Mouse (Mus musculus): ENCODE results near the gene Pptc7. TPM values are rescaled to one million over a fixed set of nuclear protein-coding genes. Genes with fewer than 3 reads are reported as not detected.

Pptc7 gene
- polyA plus RNA-seq, 1 experiment from 2014 or later: 9.5 TPM

DNA sequence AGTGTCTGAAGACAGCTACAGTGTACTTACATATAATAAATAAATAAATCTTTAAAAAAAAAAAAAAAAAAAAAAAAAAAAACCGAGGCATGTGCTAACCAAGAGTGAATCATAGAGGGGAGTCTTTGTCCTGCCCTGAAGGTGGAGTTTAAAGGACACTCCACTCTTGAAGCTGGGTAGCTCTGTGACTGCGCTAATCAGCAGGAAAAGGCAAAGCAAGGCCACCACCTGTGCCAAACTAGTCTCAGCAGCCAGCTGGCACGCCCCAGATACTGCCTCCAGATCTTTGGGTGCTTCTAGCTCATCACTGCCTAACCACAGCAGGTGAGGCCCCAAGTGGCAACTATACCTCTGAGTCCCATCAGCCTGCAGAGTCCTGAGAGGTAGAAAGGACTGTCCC lies 50.5 kb downstream of the Pptc7 start:
- Histone ChIP-seq H3K9ac (no peak overlapping the region), H3K4me1 (ENCODE audit: insufficient read depth) (no peaks in the 10 kb centered on the region), H3K4me2 (no peak overlapping the region), H3K9me3 (ENCODE audit: low read depth, low read length) (no peaks in the 10 kb centered on the region), H3K4me3 (ENCODE audit: low read depth, low read length) (no peak overlapping the region), H3K27me3 (ENCODE audit: insufficient read depth, low read length) (no peaks in the 10 kb centered on the region), H3K27ac (ENCODE audit: low read depth) (no peak overlapping the region), H3K36me3 (ENCODE audit: insufficient read depth) (no peaks in the 10 kb centered on the region)
- TF ChIP-seq CTCF (IDR thresholded peaks at IDR 0.05; ENCODE audit: low read depth): no peak
- 66% methylated on average over 3 of the region's 3 CpGs for WGBS
- no peak for DNase-seq
- no peak for ATAC-seq (ENCODE audit: insufficient read depth)

DNA sequence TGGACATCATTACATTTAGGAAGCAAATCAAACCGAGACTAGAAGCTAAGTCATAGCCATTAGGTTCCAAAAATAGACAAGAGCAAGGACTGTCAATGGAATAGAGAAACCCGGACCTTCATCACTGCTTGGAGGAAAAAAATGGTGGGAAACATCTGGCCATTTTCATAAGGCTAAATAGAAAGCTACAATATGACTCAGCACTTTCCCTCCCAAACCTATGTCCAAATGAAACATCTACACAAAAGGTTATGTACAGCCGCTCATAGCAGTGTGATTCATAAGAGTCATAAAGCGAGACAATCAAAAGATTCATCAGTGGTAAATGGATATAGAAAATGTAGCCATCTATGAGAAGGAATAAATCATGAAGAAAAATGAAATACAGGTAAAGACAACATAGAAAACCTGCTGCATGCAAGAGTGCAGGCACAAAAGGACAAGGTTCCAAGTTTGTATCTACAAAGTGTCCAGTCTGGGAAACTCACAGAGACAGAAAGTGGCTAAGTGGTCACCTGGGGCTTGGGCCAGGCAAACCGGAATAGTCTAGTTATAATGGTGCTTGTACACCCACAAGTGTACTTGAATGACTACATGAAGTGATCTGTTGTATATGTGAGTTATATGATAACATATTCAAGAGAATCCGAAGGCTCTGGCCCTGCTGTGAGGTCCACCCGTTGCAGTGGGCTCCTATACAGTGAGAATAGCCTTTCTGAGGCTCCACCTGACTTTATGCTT lies 52.6 kb downstream of the Pptc7 start:
- TF ChIP-seq CTCF (IDR thresholded peaks at IDR 0.05; ENCODE audit: low read depth): no peak
- Histone ChIP-seq H3K27me3 (ENCODE audit: insufficient read depth, low read length) (no peaks in the 10 kb centered on the region), H3K4me3 (ENCODE audit: low read depth, low read length) (no peak overlapping the region), H3K9me3 (ENCODE audit: low read depth, low read length) (no peaks in the 10 kb centered on the region), H3K27ac (ENCODE audit: low read depth) (no peak overlapping the region), H3K9ac (no peak overlapping the region), H3K4me1 (ENCODE audit: insufficient read depth) (no peaks in the 10 kb centered on the region), H3K4me2 (no peak overlapping the region), H3K36me3 (ENCODE audit: insufficient read depth) (no peaks in the 10 kb centered on the region)
- DNase-seq (no peak), ATAC-seq (ENCODE audit: insufficient read depth) (no peak)
- 79% methylated on average over 7 of the region's 7 CpGs for WGBS

DNA sequence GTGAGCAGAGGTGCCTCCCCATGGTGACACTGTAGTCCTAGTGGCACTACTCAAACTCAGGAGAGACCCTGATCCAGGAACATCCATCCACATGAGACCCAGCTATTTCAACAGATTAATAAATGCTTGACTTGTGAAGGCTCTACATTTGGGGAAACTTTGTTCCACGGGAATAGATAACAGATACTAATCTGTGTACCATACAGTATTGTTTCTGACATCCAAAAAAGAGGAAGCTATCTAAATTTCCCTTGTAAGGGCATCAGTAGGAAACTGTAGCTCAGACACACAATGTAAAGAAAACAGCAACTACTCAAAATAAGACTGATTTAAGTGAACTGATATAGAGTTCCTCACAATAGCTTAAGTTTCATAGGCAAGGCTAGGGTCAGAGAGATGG lies 58.7 kb downstream of the Pptc7 start:
- 63% methylated on average over 1 of the region's 1 CpGs for WGBS
- no peaks in the 10 kb centered on the region for H3K36me3 ChIP-seq (ENCODE audit: insufficient read depth)
- no peak for DNase-seq
- H3K4me1 ChIP-seq (ENCODE audit: insufficient read depth): no peaks in the 10 kb centered on the region
- H3K27ac ChIP-seq (ENCODE audit: low read depth): no peak overlapping the region
- no peaks in the 10 kb centered on the region for H3K27me3 ChIP-seq (ENCODE audit: insufficient read depth, low read length)
- no peak overlapping the region for H3K9ac ChIP-seq
- H3K4me2 ChIP-seq: no peak overlapping the region
- 0 out of 2 replicates have a peak, but pooled peaks cover 5% of the 10 kb centered on the region for H3K9me3 ChIP-seq (ENCODE audit: low read depth, low read length)
- no peak for ATAC-seq (ENCODE audit: insufficient read depth)
- no peak overlapping the region for H3K4me3 ChIP-seq (ENCODE audit: low read depth, low read length)
- no peak for TF ChIP-seq CTCF (IDR thresholded peaks at IDR 0.05; ENCODE audit: low read depth)

DNA sequence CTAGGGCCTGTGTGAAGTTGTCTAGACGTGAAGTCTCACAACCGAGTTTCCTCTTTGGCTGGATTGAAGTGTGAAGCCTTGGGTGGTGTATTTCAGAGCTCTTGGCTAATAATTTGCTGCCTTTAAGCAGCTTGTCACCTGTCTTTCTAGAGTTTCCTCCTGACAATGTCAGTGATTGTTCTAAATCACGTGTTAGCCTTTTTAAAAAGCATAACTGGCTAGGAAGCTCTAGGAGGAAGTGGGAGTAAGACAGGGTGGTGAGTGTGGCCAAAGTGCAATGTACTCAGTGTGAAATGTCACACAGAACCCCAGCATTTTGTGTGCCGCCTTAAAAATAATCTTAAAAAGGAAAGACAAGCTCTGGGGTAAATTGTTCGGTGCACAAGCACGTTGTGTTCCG lies 59.6 kb downstream of the Pptc7 start:
- Histone ChIP-seq H3K27ac (ENCODE audit: low read depth) (no peak overlapping the region), H3K27me3 (ENCODE audit: insufficient read depth, low read length) (no peaks in the 10 kb centered on the region), H3K4me1 (ENCODE audit: insufficient read depth) (no peaks in the 10 kb centered on the region), H3K9me3 (ENCODE audit: low read depth, low read length) (0 out of 2 replicates have a peak, but pooled peaks cover 5% of the 10 kb centered on the region), H3K4me2 (no peak overlapping the region), H3K4me3 (ENCODE audit: low read depth, low read length) (no peak overlapping the region), H3K9ac (no peak overlapping the region), H3K36me3 (ENCODE audit: insufficient read depth) (no peaks in the 10 kb centered on the region)
- ATAC-seq (ENCODE audit: insufficient read depth): no peak
- no peak for DNase-seq
- TF ChIP-seq CTCF (IDR thresholded peaks at IDR 0.05; ENCODE audit: low read depth): no peak
- 51% methylated on average over 7 of the region's 7 CpGs for WGBS

DNA sequence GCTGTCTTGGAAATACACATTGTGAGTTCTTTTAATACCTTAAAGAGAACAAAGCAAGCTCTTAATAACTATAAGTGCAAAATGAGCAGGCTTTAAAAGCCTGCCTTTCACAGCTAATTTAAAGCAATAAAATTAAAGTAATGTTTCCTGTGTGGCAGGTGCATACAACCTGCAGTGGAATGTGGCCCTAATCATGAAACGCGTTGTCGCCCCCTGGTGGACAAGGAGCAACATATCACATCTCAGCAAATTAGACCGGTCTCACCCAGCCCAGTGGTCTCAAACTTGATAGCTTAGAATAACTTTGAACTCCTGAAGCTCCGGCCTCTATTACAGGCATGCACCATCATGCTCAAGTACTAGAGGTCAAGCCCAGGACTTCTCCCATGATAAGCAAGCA lies 60.1 kb downstream of the Pptc7 start:
- Histone ChIP-seq H3K27me3 (ENCODE audit: insufficient read depth, low read length) (no peaks in the 10 kb centered on the region), H3K36me3 (ENCODE audit: insufficient read depth) (no peaks in the 10 kb centered on the region), H3K4me2 (no peak overlapping the region), H3K4me3 (ENCODE audit: low read depth, low read length) (no peak overlapping the region), H3K9ac (no peak overlapping the region), H3K27ac (ENCODE audit: low read depth) (no peak overlapping the region), H3K9me3 (ENCODE audit: low read depth, low read length) (0 out of 2 replicates have a peak, but pooled peaks cover 5% of the 10 kb centered on the region), H3K4me1 (ENCODE audit: insufficient read depth) (no peaks in the 10 kb centered on the region)
- DNase-seq (peak; percentile 87), ATAC-seq (ENCODE audit: insufficient read depth) (peak; percentile 68; the same call in 1 of the 2 replicates)
- peak; percentile 94 for TF ChIP-seq CTCF (IDR thresholded peaks at IDR 0.05; ENCODE audit: low read depth)
- 6% methylated on average over 5 of the region's 5 CpGs for WGBS

DNA sequence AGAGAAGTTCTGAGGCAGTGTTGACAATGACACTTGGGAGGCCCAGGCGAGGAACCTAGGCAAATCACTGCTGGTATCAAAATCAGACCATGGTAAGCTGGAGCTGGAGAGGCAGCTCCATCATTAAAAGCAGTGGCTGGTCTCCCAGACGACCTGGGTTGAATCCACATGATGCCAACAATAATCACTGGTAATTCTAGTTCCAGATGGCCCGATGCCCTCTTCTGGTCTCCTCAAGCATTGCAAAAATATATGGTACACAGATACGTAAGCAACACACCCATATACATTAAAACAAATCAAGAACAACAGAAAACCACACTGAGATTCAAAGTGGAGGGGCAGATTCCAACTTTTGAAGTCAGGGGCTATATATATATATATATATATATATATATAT lies 61.6 kb downstream of the Pptc7 start:
- H3K36me3 ChIP-seq (ENCODE audit: insufficient read depth): no peaks in the 10 kb centered on the region

DNA sequence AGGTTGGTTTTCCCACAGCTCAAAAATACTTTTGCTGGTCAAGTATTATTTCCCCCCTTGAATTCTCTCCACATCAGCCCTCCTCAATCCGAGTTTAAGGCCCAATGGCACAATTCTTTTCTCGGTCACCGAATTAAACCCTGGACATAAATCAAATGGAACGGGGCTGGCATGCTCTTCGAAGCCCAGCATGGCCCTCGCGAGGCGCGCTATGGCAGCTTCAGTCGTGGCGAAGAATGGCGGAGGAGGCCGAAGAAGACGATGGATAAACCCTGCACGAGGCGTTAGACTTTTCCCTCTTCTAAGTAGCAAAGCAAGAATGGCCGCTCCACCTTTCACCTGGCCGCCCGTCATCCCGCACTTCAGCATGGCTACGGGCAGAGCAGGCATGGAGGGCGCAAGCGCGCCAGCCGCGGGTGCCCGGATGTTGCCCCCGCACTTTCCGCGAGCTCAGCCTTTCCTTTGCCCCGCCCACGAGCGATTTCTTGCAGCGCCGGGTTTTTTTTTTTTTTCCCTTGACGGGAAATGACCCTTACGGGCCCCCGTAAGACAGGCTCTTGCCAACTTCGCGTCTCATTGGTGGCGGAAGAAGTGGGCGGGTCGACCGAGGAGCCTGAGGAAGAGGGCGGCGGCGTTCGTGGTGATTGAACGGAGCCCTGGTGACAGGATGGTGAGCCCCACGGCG lies 69.8 kb downstream of the Pptc7 start, which contains the start of the genes Rad9b and Vps29:
Gene Rad9b (minus strand): TSS at position 427 of the 685 bp plus-strand sequence.
Gene Vps29 (plus strand): TSS at position 563 of the 685 bp plus-strand sequence.
- TF ChIP-seq CTCF (IDR thresholded peaks at IDR 0.05; ENCODE audit: low read depth): no peak
- no peaks in the 10 kb centered on the region for H3K9me3 ChIP-seq (ENCODE audit: low read depth, low read length)
- no peaks in the 10 kb centered on the region for H3K36me3 ChIP-seq (ENCODE audit: insufficient read depth)
- 0 out of 2 replicates have a peak, but pooled peaks cover 2% of the 10 kb centered on the region for H3K4me1 ChIP-seq (ENCODE audit: insufficient read depth)
- WGBS: 1% methylated on average over 51 of the region's 51 CpGs
- ATAC-seq (ENCODE audit: insufficient read depth) (peak; percentile 92), DNase-seq (peak; percentile 100)
- H3K4me3 ChIP-seq (ENCODE audit: low read depth, low read length): peak within 1 kb of the TSS; percentile 86
- peak within 1 kb of the TSS; percentile 84 for H3K9ac ChIP-seq
- H3K4me2 ChIP-seq: peak within 1 kb of the TSS; percentile 86
- no peaks in the 10 kb centered on the region for H3K27me3 ChIP-seq (ENCODE audit: insufficient read depth, low read length)
- H3K27ac ChIP-seq (ENCODE audit: low read depth): peak within 1 kb of the TSS; percentile 70

More for the DNA sequence above, 61.6 kb downstream of the Pptc7 start:
- 77% methylated on average over 4 of the region's 4 CpGs for WGBS
- Histone ChIP-seq H3K9ac (no peak overlapping the region), H3K4me3 (ENCODE audit: low read depth, low read length) (no peak overlapping the region), H3K27ac (ENCODE audit: low read depth) (no peak overlapping the region), H3K9me3 (ENCODE audit: low read depth, low read length) (0 out of 2 replicates have a peak, but pooled peaks cover 5% of the 10 kb centered on the region), H3K4me2 (no peak overlapping the region), H3K4me1 (ENCODE audit: insufficient read depth) (no peaks in the 10 kb centered on the region), H3K27me3 (ENCODE audit: insufficient read depth, low read length) (no peaks in the 10 kb centered on the region)
- ATAC-seq (ENCODE audit: insufficient read depth) (no peak), DNase-seq (no peak)
- TF ChIP-seq CTCF (IDR thresholded peaks at IDR 0.05; ENCODE audit: low read depth): no peak

All from lung, embryonic 14.5 days (tissue).